Mouse (Mus musculus): ENCODE measurements at regions not wholly inside any gene's neighbourhood (a gene's known extent, or its start where the extent isn't known, plus 50 kb on each side); places are given as distances from the start of the nearest gene placed in this dataset.

DNA sequence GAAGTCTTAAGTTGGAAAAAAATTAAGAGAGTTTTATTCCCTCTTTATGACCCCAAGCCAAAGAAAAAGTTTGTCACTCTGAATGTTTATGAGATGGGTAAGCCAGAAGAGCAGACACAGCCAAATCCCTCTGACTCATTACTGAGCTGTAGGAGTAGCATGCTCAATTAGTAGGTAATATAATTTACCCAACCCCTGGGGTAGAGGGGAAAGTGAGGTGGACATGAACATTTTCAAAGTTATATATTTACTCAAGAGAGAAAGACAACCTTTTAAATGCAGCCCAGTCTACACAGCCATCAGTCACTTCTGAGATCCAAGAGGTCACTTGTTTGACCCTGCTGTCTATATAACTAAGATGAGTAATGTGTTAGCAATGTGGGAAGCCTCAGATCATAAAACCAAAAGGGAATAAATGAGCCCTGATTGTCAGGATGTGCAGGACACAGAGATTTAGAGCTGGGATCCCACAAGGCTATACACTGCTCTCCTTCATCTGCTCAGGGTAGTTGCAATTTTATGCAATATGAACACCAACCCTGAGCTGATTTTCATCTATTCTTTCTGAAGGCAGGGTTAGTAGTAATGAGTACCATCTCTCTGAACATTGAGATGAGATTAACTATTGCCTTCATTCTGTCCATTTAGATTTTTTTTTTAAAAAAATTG lies 114.7 kb upstream of the Ndp start:
- Histone ChIP-seq H3K27ac (no peak overlapping the region), H3K4me3 (replicated peaks) (no peak overlapping the region), H3K4me1 (no peaks in the 10 kb centered on the region), H3K27me3 (no peaks in the 10 kb centered on the region), H3K36me3 (no peaks in the 10 kb centered on the region), H3K4me2 (no peak overlapping the region), H3K9me3 (replicated peaks) (no peaks in the 10 kb centered on the region), H3K9ac (no peak overlapping the region)
- no peak for ATAC-seq (replicated peaks; ENCODE audit: low FRiP score)

DNA sequence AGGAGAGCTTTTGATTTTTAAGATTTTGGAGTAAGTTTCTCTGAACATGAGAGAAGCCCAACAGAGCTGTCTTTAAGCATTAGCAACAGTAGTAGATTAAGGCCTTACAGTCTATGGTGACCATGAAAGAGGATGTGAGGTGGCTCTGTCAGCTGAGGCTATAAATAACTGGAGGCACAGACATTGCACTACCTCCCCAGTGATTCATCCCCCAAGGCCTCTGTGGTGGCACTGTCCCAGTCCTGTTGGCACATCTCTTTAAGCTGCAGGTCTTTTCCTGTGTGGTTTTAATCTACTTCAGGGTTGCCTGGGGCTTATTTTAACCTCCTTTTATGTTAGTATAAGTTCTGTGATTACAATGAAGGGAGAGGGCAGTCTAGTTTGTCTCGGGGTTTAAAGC lies 106.2 kb upstream of the Ndp start:
- no peak overlapping the region for H3K4me3 ChIP-seq (replicated peaks)

DNA sequence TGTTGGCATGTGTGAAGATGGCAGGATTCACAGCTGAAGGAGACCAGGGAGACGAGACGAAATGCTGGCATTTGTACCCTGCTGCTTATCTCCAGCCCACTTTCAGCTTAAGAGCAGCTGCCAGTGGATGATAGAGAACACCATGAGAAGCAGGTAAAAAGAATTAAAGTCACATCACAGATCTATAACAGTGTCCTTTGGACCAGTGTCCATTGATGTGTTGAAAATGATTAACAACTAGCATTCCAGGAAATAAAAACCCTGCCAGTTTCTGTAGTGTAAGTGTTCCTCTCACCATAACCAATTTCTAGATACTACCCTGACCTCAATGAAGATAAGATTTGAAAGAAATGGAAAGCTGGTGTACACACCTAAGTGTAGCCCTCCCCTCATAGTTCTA lies 97.6 kb upstream of the Ndp start:
- Histone ChIP-seq H3K9me3 (replicated peaks) (no peaks in the 10 kb centered on the region), H3K4me3 (replicated peaks) (no peak overlapping the region), H3K36me3 (no peaks in the 10 kb centered on the region), H3K4me2 (no peak overlapping the region), H3K27ac (no peak overlapping the region), H3K27me3 (no peaks in the 10 kb centered on the region), H3K4me1 (no peaks in the 10 kb centered on the region), H3K9ac (no peak overlapping the region)
- 86% methylated on average over 2 of the region's 2 CpGs for WGBS
- no peak for ATAC-seq (replicated peaks; ENCODE audit: low FRiP score)

More for the DNA sequence above, 106.2 kb upstream of the Ndp start:
- Histone ChIP-seq H3K36me3 (no peaks in the 10 kb centered on the region), H3K9ac (no peak overlapping the region), H3K27ac (no peak overlapping the region), H3K4me2 (no peak overlapping the region), H3K27me3 (no peaks in the 10 kb centered on the region), H3K9me3 (replicated peaks) (no peaks in the 10 kb centered on the region), H3K4me1 (no peaks in the 10 kb centered on the region)
- ATAC-seq (replicated peaks; ENCODE audit: low FRiP score): no peak
- WGBS: 61% methylated on average over 1 of the region's 1 CpGs

GRCm38 (mm10) chrX:16998578-16998977 lies 87.0 kb upstream of the Ndp start:
- Histone ChIP-seq H3K36me3 (no peaks in the 10 kb centered on the region), H3K4me2 (no peak overlapping the region), H3K9me3 (replicated peaks) (no peaks in the 10 kb centered on the region), H3K9ac (no peak overlapping the region), H3K27me3 (no peaks in the 10 kb centered on the region), H3K4me1 (no peaks in the 10 kb centered on the region), H3K27ac (no peak overlapping the region), H3K4me3 (replicated peaks) (no peak overlapping the region)
- WGBS: 24% methylated on average over 5 of the region's 5 CpGs
- ATAC-seq (replicated peaks; ENCODE audit: low FRiP score): peak; percentile 94
